Mouse (Mus musculus) MN1 (cell line): ENCODE data around the gene Irs4.

Source experiments
- DNase-seq: peaks from one replicate; pipeline ENCODE4 v3.0.0-alpha.2; 2016; ENCODE audit warnings: low spot score

Irs4 gene

GRCm38 (mm10) chrX:141724937-141725918 is at the start of gene Irs4:
Gene Irs4 (minus strand): TSS chrX:141725263.
- DNase-seq, result no peak

- no peak for DNase-seq
Observed at GRCm38 (mm10) chrX:141750360-141750759, 25.3 kb upstream of the Irs4 start.

DNA sequence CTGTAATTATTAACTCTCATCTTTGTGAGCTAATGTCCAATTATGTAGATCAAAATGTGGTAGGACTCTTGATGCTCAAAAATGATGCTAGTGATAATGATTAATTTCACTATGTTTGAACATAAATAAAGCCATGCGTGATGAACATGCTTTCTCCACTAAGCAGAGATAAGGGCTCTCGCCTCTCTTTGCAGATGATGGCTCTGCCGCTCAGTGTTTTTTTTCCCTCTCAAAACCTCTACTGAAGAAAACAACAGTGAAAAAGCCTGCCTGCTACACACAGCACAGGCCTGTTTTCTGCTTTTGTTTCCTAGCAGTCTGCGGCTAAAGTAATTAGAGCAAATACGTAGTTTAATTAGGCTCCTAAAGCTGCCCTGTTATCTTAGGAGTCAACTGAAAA is 4.5 kb upstream of the Irs4 start:
- no peak for DNase-seq

DNA sequence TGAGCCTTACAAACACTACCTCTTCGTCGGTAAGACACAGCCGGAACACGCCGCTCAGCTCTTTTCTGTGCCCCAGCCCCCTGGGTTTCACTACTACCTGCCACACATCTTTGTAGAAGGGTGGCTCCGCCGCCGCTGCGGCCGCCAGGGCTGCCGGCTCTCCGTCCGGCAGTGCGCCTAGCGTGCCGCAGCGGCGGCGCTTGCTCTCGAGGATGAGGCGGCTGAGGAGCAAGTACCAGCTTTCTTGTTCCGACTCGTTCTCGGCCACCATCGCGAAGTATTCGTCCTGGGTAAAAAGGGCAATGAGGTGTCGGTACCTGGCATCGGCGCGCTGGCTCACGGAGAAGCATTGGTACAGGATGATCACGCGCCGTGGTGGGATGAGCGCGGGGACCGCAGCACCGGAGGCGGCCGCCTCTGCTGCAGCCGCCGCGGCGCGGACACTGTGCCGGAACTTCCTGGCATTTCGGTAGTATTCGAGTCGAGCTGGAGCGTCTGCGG is 622 bp downstream of the Irs4 start:
- no peak for DNase-seq

DNA sequence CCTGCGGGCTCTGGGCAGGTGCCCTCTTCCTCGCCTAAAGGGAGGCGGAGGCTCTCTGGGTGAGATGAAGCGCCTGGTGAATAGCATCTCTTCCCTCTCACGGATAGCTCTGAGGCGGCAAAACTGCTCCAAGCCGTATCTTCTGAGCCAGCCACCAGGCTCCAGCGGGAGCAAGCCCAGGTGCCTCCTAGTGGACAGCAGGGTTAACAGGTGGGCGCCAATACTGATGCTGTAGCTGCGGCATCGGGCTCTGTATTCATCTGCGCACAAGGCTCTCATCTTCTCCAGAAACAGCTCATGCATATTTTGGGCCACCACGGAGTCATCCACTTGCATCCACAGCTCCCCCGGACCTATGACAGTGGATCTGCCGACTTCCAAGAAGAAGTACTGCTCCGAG is 1.1 kb downstream of the Irs4 start:
- DNase-seq, result no peak

- no peak for DNase-seq
Observed at GRCm38 (mm10) chrX:141721725-141722124, 3.3 kb downstream of the Irs4 start.
